Mouse (Mus musculus): ENCODE measurements at regions not wholly inside any gene's neighbourhood (a gene's known extent, or its start where the extent isn't known, plus 50 kb on each side); places are given as distances from the start of the nearest gene placed in this dataset.

GRCm38 (mm10) chr2:173432886-173433624 lies 89.3 kb upstream of the 1700021F07Rik start:
- H3K4me1 ChIP-seq (ENCODE audit: control insufficient read depth in 1 of 2, insufficient read depth in 2 of 2, low read length in 2 of 2) = no peaks in the 10 kb centered on the region
- no peak for DNase-seq (ENCODE audit: low read depth, low spot score)

GRCm38 (mm10) chr2:173436580-173436979 lies 85.8 kb upstream of the 1700021F07Rik start:
- TF ChIP-seq NRF1 (IDR thresholded peaks at IDR 0.05; ENCODE audit: insufficient read depth, low read depth, low read length, poor library complexity, severe bottlenecking) = no peak
- TF ChIP-seq JUND (IDR thresholded peaks at IDR 0.05; ENCODE audit: low read depth, low read length) = no peak
- no peak for TF ChIP-seq POLR2AphosphoS5 (IDR thresholded peaks at IDR 0.05; ENCODE audit: borderline replicate concordance, low read depth, low read length)
- no peak for TF ChIP-seq MYB (IDR thresholded peaks at IDR 0.05; ENCODE audit: low read depth, low read length)
- no peak for TF ChIP-seq USF1 (IDR thresholded peaks at IDR 0.05; ENCODE audit: low read depth, low read length)
- no peak for TF ChIP-seq CHD2 (IDR thresholded peaks at IDR 0.05; ENCODE audit: low read length)
- TF ChIP-seq ETS1 (IDR thresholded peaks at IDR 0.05; ENCODE audit: low read depth, low read length) = no peak
- TF ChIP-seq GABPA (IDR thresholded peaks at IDR 0.05; ENCODE audit: low read depth, low read length) = no peak
- no peak for TF ChIP-seq BHLHE40 (IDR thresholded peaks at IDR 0.05; ENCODE audit: borderline replicate concordance, low read depth, low read length)
- no peak for TF ChIP-seq RCOR1 (IDR thresholded peaks at IDR 0.05; ENCODE audit: low read depth, low read length)
- TF ChIP-seq MYC (IDR thresholded peaks at IDR 0.05; ENCODE audit: low read depth, low read length) = no peak
- TF ChIP-seq MAFK (IDR thresholded peaks at IDR 0.05; ENCODE audit: borderline replicate concordance, low read depth, low read length) = no peak
- TF ChIP-seq SIN3A (IDR thresholded peaks at IDR 0.05; ENCODE audit: low read length) = no peak
- no peak for TF ChIP-seq POLR2AphosphoS2 (IDR thresholded peaks at IDR 0.05; ENCODE audit: low read length)
- TF ChIP-seq HCFC1 (IDR thresholded peaks at IDR 0.05; ENCODE audit: low read depth, low read length) = no peak
- no peak for TF ChIP-seq E2F4 (IDR thresholded peaks at IDR 0.05; ENCODE audit: borderline replicate concordance, low read depth, low read length)
- DNase-seq (ENCODE audit: low read depth, low spot score) = no peak
- H3K9me3 ChIP-seq (replicated peaks; ENCODE audit: insufficient read depth, low read length) = no peaks in the 10 kb centered on the region
- H3K4me1 ChIP-seq (ENCODE audit: control insufficient read depth in 1 of 2, insufficient read depth in 2 of 2, low read length in 2 of 2) = no peaks in the 10 kb centered on the region
- H3K4me3 ChIP-seq (ENCODE audit: control insufficient read depth in 1 of 2, insufficient read depth in 1 of 2, low read depth in 2 of 2, low read length in 2 of 2) = no peak overlapping the region
- no peaks in the 10 kb centered on the region for H3K36me3 ChIP-seq (ENCODE audit: control insufficient read depth in 1 of 2, insufficient read depth in 2 of 2, low read length in 2 of 2)
- no peak overlapping the region for H3K27ac ChIP-seq (ENCODE audit: control insufficient read depth, low read depth, low read length)
- no peaks in the 10 kb centered on the region for H3K79me2 ChIP-seq (ENCODE audit: control insufficient read depth, insufficient read depth, low read length, poor library complexity)
- no peaks in the 10 kb centered on the region; a peak in 1 of 4 replicates for H3K27me3 ChIP-seq (ENCODE audit: control insufficient read depth in 1 of 2, insufficient read depth in 2 of 2, low read length in 2 of 2)
- no peak overlapping the region for H3K9ac ChIP-seq (ENCODE audit: control insufficient read depth, low read depth, low read length, poor library complexity, severe bottlenecking)

More at GRCm38 (mm10) chr2:173432886-173433624, 89.3 kb upstream of the 1700021F07Rik start:
- Histone ChIP-seq H3K27me3 (ENCODE audit: control insufficient read depth in 1 of 2, insufficient read depth in 2 of 2, low read length in 2 of 2) (no peaks in the 10 kb centered on the region), H3K27ac (ENCODE audit: control insufficient read depth, low read depth, low read length) (no peak overlapping the region), H3K4me3 (ENCODE audit: control insufficient read depth in 1 of 2, insufficient read depth in 1 of 2, low read depth in 2 of 2, low read length in 2 of 2) (no peak overlapping the region), H3K9me3 (replicated peaks; ENCODE audit: insufficient read depth, low read length) (no peaks in the 10 kb centered on the region), H3K9ac (ENCODE audit: control insufficient read depth, low read depth, low read length, poor library complexity, severe bottlenecking) (no peak overlapping the region), H3K79me2 (ENCODE audit: control insufficient read depth, insufficient read depth, low read length, poor library complexity) (no peaks in the 10 kb centered on the region), H3K36me3 (ENCODE audit: control insufficient read depth in 1 of 2, insufficient read depth in 2 of 2, low read length in 2 of 2) (no peaks in the 10 kb centered on the region)
- TF ChIP-seq POLR2AphosphoS2 (IDR thresholded peaks at IDR 0.05; ENCODE audit: low read length) = no peak
- no peak for TF ChIP-seq NELFE (IDR thresholded peaks at IDR 0.05; ENCODE audit: low read depth, low read length)
- TF ChIP-seq ZNF384 (IDR thresholded peaks at IDR 0.05; ENCODE audit: low read depth, low read length) = no peak
- no peak for TF ChIP-seq CHD2 (IDR thresholded peaks at IDR 0.05; ENCODE audit: low read length)
- no peak for TF ChIP-seq EP300 (IDR thresholded peaks at IDR 0.05; ENCODE audit: low read depth in 1 of 2, low read length in 2 of 2)
- TF ChIP-seq RAD21 (IDR thresholded peaks at IDR 0.05; ENCODE audit: low read depth, low read length) = no peak
- TF ChIP-seq SIN3A (IDR thresholded peaks at IDR 0.05; ENCODE audit: low read length) = no peak
- TF ChIP-seq ETS1 (IDR thresholded peaks at IDR 0.05; ENCODE audit: low read depth, low read length) = no peak
